Mouse (Mus musculus) forebrain, embryonic 11.5 days (tissue): Measurements from ENCODE around the gene Fgf18. TPM values are rescaled to one million over a fixed set of nuclear protein-coding genes. Genes with fewer than 3 reads are reported as not detected.

Experiments
- ATAC-seq: fragments of 200-750 bp; cut with Nextera tagmentation; replicated peaks from 2 replicates; pipeline ENCODE4 v1.8.0; 2017; ENCODE audit warnings: moderate TSS enrichment; ENCODE audit not compliant: low FRiP score
- DNase-seq: peaks from one replicate; pipeline ENCODE4 v3.0.0-alpha.2; 2017; ENCODE audit warnings: low spot score
- H3K27ac ChIP-seq: fragments of 300-500 bp; sonication (generic); 2 replicates; pipeline ENCODE4 v1.5.1; 2014; ENCODE audit warnings: low read depth, low read length
- H3K27me3 ChIP-seq: fragments of 300-500 bp; sonication (generic); 2 replicates; pipeline ENCODE4 v1.6.1; 2014; ENCODE audit warnings: mild to moderate bottlenecking, low read length, mixed read lengths; ENCODE audit not compliant: control insufficient read depth, insufficient read depth
- H3K36me3 ChIP-seq: fragments of 300-500 bp; sonication (generic); 2 replicates; pipeline ENCODE4 v1.6.1; 2014; ENCODE audit warnings: mild to moderate bottlenecking, low read length, moderate library complexity, mixed read lengths; ENCODE audit not compliant: control insufficient read depth, insufficient read depth
- H3K4me1 ChIP-seq: fragments of 300-500 bp; sonication (generic); replicated peaks from 2 replicates; pipeline ENCODE4 v1.6.1; 2014; ENCODE audit warnings: low read length, mixed read lengths; ENCODE audit not compliant: control insufficient read depth, insufficient read depth
- H3K4me2 ChIP-seq: fragments of 300-500 bp; sonication (generic); 2 replicates; pipeline ENCODE4 v1.6.1; 2014; ENCODE audit warnings: low read depth, mild to moderate bottlenecking, low read length, moderate library complexity, mixed read lengths; ENCODE audit not compliant: severe bottlenecking
- H3K4me3 ChIP-seq: fragments of 300-500 bp; sonication (generic); 2 replicates; pipeline ENCODE4 v1.5.1; 2014; ENCODE audit warnings: low read depth, low read length
- H3K9ac ChIP-seq: fragments of 300-500 bp; sonication (generic); 2 replicates; pipeline ENCODE4 v1.6.1; 2014; ENCODE audit warnings: low read length
- H3K9me3 ChIP-seq: fragments of 300-500 bp; sonication (generic); 2 replicates; pipeline ENCODE4 v1.6.1; 2016; ENCODE audit warnings: low read length, mixed read lengths; ENCODE audit not compliant: control insufficient read depth
- WGBS: fragments of 180-500 bp; shearing (Covaris S2); extraction: QIAGEN DNeasy Blood & Tissue Kit; methylation state at CpG from one replicate; pipeline ENCODE4 v1.1.7; 2014; 5-methylcytosine and 5-hydroxymethylcytosine counted together
- polyA plus RNA-seq: library from polyadenylated mRNA; unstranded; fragments of >200 nt; fragmentation: Nextera tagmentation; extraction: Ambion mirVana; gene quantifications from 2 replicates; pipeline ENCODE4 v1.2.1, GENCODE M21; 2014

Fgf18 gene
- polyA plus RNA-seq, 1 experiment from 2014 or later, result 2.7 TPM

DNA sequence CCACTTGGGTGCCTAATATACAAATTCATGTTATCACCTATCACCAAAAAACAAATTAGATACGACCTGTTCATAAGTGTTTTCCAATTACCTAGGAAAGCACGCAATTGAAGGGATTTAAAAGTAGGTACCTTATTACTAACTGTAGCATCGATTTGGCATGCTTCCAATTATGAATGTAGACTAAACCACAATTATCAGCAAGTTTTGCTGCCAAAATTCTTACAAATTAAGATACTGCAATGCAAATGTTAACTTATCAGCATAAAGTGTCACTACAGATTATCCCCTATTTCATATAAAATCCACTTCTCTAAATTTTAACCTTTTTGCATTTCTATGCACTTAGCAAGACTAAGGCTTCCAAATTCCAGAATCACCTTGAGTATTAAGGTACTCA lies 7.3 kb upstream of the Fgf18 start:
- Histone ChIP-seq H3K27ac (no peak overlapping the region), H3K9ac (no peak overlapping the region), H3K36me3 (peaks cover 20% of the 10 kb centered on the region), H3K9me3 (no peaks in the 10 kb centered on the region), H3K4me1 (no peaks in the 10 kb centered on the region), H3K27me3 (no peaks in the 10 kb centered on the region), H3K4me3 (no peak overlapping the region), H3K4me2 (no peak overlapping the region)
- 91% methylated on average over 3 of the region's 3 CpGs for WGBS
- DNase-seq (no peak), ATAC-seq (no peak)

DNA sequence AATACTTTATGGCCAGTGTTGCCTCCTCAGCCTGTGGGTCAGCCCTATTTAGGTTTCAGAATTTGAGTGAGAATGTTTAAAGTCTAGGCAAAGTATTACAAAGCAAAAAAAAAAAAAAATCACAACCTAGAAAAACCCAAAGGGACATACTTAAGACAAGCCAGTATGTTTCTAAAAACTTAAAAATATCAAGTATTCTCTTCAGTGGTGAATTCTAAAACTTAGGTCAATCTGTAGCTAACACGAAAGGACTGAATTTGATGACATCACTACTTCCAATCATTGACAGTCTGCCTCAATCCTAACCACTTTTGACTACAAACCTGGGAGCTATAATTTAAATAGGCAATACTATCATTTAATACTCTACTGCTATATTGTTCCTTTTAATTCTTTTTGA lies 5.8 kb upstream of the Fgf18 start:
- Histone ChIP-seq H3K4me2 (no peak overlapping the region), H3K4me1 (no peaks in the 10 kb centered on the region; the same call in 1 of the 2 replicates), H3K9me3 (no peaks in the 10 kb centered on the region), H3K27ac (no peak overlapping the region), H3K36me3 (peaks cover 19% of the 10 kb centered on the region; the same call in 1 of the 2 replicates), H3K27me3 (no peaks in the 10 kb centered on the region), H3K9ac (no peak overlapping the region), H3K4me3 (no peak overlapping the region)
- ATAC-seq, result no peak
- WGBS, result 94% methylated on average over 1 of the region's 1 CpGs
- no peak for DNase-seq

DNA sequence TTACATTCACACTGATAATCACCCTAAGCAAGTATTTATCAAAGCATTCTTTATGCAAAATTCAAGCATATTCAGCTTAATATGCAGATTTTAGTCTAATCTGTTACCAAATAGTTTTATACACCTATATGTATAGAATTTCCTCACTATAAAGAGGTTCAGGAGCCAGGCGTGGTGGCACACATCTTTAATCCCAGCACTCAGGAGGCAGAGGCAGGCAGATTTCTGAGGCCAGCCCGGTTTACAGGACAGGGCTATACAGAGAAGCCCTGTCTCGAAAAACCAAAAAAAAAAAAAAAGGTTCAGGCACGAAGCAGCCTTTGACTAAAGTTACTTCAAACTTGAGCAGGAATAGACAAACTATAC lies 4.6 kb upstream of the Fgf18 start:
- H3K4me3 ChIP-seq, result no peak overlapping the region
- H3K27me3 ChIP-seq, result peaks cover 7% of the 10 kb centered on the region
- no peaks in the 10 kb centered on the region for H3K9me3 ChIP-seq
- H3K4me1 ChIP-seq, result peaks cover 9% of the 10 kb centered on the region; the same call in 1 of the 2 replicates
- no peak overlapping the region for H3K9ac ChIP-seq
- WGBS, result 86% methylated on average over 4 of the region's 4 CpGs
- no peak overlapping the region for H3K27ac ChIP-seq
- H3K4me2 ChIP-seq, result no peak overlapping the region
- peaks cover 19% of the 10 kb centered on the region; the same call in 1 of the 2 replicates for H3K36me3 ChIP-seq
- ATAC-seq, result no peak
- DNase-seq, result no peak

DNA sequence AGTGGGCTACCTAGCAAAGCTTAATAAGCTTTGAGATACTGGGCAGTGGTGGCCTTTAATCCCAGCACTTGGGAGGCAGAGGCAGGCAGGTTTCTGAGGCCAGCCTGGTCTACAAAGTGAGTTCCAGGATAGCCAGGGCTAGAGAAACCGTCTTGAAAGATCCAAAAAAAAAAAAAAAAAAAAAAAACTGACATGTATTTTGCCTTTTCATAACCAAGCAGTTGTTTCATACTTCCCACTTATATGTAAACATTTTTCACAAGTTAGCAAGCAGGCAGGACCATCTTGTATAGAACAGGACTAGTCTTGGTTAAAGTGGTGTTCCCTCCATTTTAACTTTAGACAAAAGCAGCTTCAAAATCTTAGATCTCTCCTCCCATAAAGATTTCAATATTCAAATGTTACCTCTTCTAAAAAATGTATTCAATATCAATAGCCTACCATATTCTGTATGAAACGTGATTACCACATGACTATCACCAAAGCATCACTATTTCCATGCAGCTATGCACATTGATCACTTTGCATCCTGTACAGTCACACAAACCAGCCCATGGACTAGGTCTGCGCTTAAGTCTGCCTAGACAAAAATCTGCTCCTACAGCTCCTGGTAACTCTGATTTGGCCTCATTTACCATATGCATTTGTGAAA lies 4.1 kb upstream of the Fgf18 start:
- Histone ChIP-seq H3K4me3 (no peak overlapping the region), H3K36me3 (peaks cover 18% of the 10 kb centered on the region; the same call in 1 of the 2 replicates), H3K4me2 (no peak overlapping the region), H3K9me3 (no peaks in the 10 kb centered on the region), H3K4me1 (peaks cover 11% of the 10 kb centered on the region; the same call in 1 of the 2 replicates), H3K27me3 (peaks cover 10% of the 10 kb centered on the region), H3K27ac (no peak overlapping the region), H3K9ac (no peak overlapping the region)
- WGBS, result 76% methylated on average over 3 of the region's 3 CpGs
- ATAC-seq (no peak), DNase-seq (no peak)

DNA sequence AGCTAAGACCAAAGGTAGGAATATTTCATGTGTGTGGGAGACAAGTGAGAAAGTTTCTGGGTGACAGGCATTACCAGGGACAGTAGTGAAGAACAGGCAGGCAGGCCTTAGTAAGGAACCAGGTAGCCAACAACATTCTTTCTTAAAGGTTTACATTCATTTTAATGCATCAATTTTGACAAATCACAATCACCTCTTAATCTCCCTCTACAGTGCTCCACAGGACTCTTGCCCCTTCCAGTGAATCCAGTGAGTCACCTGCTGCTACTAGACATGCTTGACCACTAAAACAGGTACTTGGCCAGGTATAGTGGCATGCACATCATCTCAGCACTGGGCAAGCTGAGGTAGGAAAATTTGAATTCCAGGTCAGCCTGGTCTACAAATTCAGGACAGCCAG lies 3.2 kb upstream of the Fgf18 start:
- Histone ChIP-seq H3K4me3 (no peak overlapping the region), H3K9ac (no peak overlapping the region), H3K27me3 (peaks cover 16% of the 10 kb centered on the region), H3K4me1 (peaks cover 11% of the 10 kb centered on the region; the same call in 1 of the 2 replicates), H3K27ac (no peak overlapping the region), H3K4me2 (no peak overlapping the region), H3K36me3 (peaks cover 16% of the 10 kb centered on the region; the same call in 1 of the 2 replicates), H3K9me3 (no peaks in the 10 kb centered on the region)
- ATAC-seq (no peak), DNase-seq (no peak)

DNA sequence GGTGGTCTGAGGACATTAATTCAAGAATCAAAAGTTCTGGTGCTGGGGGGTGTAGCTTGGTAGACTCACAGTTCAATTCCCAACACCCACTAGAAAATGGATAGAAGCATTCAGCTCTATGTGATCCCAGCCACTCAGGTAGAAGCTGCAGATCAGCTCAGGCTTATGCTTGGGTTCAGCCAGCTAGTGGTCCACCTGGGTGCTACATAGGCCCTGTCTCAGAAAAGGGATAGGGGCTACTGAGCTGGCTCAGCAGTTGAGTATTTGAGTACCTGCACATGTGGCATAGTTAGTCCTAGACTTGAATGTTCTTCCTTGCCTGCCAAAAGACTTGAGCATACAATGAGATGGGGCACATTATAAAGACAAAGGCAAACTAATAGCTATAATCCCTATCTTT lies 2.3 kb upstream of the Fgf18 start:
- ATAC-seq (no peak), DNase-seq (no peak)
- Histone ChIP-seq H3K9me3 (no peaks in the 10 kb centered on the region), H3K4me1 (peaks cover 11% of the 10 kb centered on the region; the same call in 1 of the 2 replicates), H3K27me3 (peaks cover 25% of the 10 kb centered on the region), H3K4me2 (no peak overlapping the region), H3K9ac (no peak overlapping the region), H3K27ac (no peak overlapping the region), H3K36me3 (peaks cover 14% of the 10 kb centered on the region; the same call in 1 of the 2 replicates), H3K4me3 (no peak overlapping the region)

DNA sequence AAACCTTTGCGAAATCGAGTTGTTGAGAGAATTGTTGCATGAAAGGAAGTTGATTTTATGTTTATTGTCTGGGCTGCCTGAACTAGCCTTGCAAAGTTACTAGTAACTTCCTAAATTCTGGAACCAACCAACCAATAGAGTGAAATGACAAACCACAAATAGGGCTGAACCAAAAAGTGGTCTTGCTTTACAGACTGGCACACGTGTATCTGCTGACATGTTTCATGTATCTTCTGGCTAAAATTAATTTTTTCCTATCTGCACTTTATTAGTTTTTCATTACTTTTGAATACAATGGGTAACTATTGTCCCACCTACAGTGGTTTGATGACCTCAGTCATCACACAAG lies 1.9 kb upstream of the Fgf18 start:
- Histone ChIP-seq H3K4me3 (no peak overlapping the region), H3K36me3 (peaks cover 10% of the 10 kb centered on the region; the same call in 1 of the 2 replicates), H3K4me2 (no peak overlapping the region), H3K27ac (no peak overlapping the region), H3K9ac (no peak overlapping the region), H3K4me1 (peaks cover 11% of the 10 kb centered on the region; the same call in 1 of the 2 replicates), H3K9me3 (no peaks in the 10 kb centered on the region), H3K27me3 (peaks cover 29% of the 10 kb centered on the region)
- DNase-seq (no peak), ATAC-seq (no peak)
- WGBS, result 32% methylated on average over 3 of the region's 3 CpGs

DNA sequence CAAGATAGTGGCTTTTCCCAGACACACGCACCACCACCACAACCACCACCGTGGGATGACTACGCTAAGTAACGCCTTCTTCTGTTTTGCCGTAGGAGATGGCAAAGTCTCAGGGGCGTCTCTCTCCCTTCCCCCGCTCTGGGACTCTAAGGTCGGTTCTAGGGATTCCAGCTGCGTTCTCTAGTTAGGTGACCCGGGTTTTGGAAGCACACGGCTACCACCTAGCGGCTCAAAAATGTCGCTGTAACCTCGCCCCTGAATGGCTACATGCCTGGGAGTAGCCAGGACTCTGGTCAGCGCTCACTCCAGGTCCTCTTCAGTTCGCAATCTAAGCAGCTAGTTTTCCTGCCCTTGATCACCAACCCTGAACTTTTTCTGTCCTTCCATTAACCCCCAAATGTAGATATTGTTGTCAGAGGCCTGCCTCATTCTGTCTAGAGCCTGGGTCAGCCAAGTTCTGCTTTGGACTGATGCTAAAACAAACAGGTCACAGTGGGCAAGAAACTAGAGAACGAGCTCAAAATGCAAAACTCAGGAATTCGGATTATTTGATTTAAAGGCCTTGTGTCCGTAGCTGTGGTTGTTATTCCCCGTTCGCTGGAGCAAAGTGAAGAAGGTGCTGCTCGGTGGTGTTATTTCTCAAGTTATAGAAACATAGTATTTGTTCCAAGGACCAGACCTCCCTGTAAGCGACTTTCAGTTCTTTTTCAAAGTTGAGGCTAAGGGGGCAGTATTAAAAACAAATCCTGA lies 1.3 kb upstream of the Fgf18 start:
- ATAC-seq (peak; percentile 69), DNase-seq (peak; percentile 87)
- peak overlapping the region; percentile 52 for H3K4me3 ChIP-seq
- peaks cover 29% of the 10 kb centered on the region for H3K27me3 ChIP-seq
- H3K9me3 ChIP-seq, result no peaks in the 10 kb centered on the region
- H3K4me1 ChIP-seq, result peaks cover 15% of the 10 kb centered on the region; the same call in 1 of the 2 replicates
- 6% methylated on average over 23 of the region's 23 CpGs for WGBS
- peaks cover 8% of the 10 kb centered on the region; the same call in 1 of the 2 replicates for H3K36me3 ChIP-seq
- peak overlapping the region; percentile 89 for H3K4me2 ChIP-seq
- peak overlapping the region; percentile 57; the same call in 1 of the 2 replicates for H3K9ac ChIP-seq
- H3K27ac ChIP-seq, result 0 out of 2 replicates have a peak overlapping the region, but pooled peaks have one; percentile 6
